Comparison of ENCODE assay signal across 8 mouse cellular contexts in genomic region chr11:59451086-59451485, GRCm38 (mm10). TPM values are rescaled to one million over a fixed set of nuclear protein-coding genes. Genes with fewer than 3 reads are reported as not detected.
DNase-seq lines count a peak whose midpoint lies in the region; ATAC-seq and TF ChIP-seq lines count a peak whose summit lies in the region.

TSS of gene Snap47 (minus strand) at chr11:59451186.

- no peak for ATAC-seq in G1E (ENCODE audit: extremely low read depth, insufficient number of reproducible peaks, low FRiP score, poor library complexity, severe bottlenecking)
- no peak for ATAC-seq in forebrain, postnatal 0 days
- ATAC-seq in hindbrain, embryonic 16.5 days: no peak
- ATAC-seq in liver, postnatal 0 days: no peak

- no peaks in the 10 kb centered on the region for H3K9me3 ChIP-seq in G1E (replicated peaks)
- no peaks in the 10 kb centered on the region for H3K9me3 ChIP-seq in forebrain, postnatal 0 days (ENCODE audit: low read length)
- no peaks in the 10 kb centered on the region for H3K9me3 ChIP-seq in hindbrain, embryonic 16.5 days (ENCODE audit: control insufficient read depth, low read length)
- no peaks in the 10 kb centered on the region for H3K9me3 ChIP-seq in liver, postnatal 0 days (ENCODE audit: low read length)

- peaks cover 34% of the 10 kb centered on the region for H3K4me1 ChIP-seq in G1E (ENCODE audit: insufficient read depth, low read depth, low read length)
- H3K4me1 ChIP-seq in forebrain, postnatal 0 days (ENCODE audit: insufficient read depth): peaks cover 19% of the 10 kb centered on the region
- peaks cover 23% of the 10 kb centered on the region for H3K4me1 ChIP-seq in hindbrain, embryonic 16.5 days (ENCODE audit: control insufficient read depth, insufficient read depth, low read depth, low read length)
- H3K4me1 ChIP-seq in liver, postnatal 0 days (ENCODE audit: insufficient read depth): peaks cover 16% of the 10 kb centered on the region

- peak within 1 kb of the TSS; percentile 82 for H3K9ac ChIP-seq in forebrain, postnatal 0 days
- peak within 1 kb of the TSS; percentile 64 for H3K9ac ChIP-seq in hindbrain, embryonic 16.5 days (ENCODE audit: low read depth, low read length)
- H3K9ac ChIP-seq in liver, postnatal 0 days (replicated peaks): peak within 1 kb of the TSS; percentile 93

- H3K36me3 ChIP-seq in G1E (replicated peaks): peaks cover 67% of the 10 kb centered on the region
- H3K36me3 ChIP-seq in forebrain, postnatal 0 days (ENCODE audit: insufficient read depth): peaks cover 29% of the 10 kb centered on the region
- peaks cover 15% of the 10 kb centered on the region for H3K36me3 ChIP-seq in hindbrain, embryonic 16.5 days (ENCODE audit: control insufficient read depth, insufficient read depth, low read length)
- H3K36me3 ChIP-seq in liver, postnatal 0 days (replicated peaks; ENCODE audit: insufficient read depth, low read length): peaks cover 14% of the 10 kb centered on the region

- no peak for TF ChIP-seq EP300 in liver, postnatal 0 days (IDR thresholded peaks at IDR 0.05; ENCODE audit: low read depth)

- no peak for DNase-seq in heart, adult 18-20 months
- DNase-seq in heart, adult 9 months (ENCODE audit: low spot score in 2 of 2): no peak
- no peak for DNase-seq in G1E (ENCODE audit: low spot score)
- DNase-seq in forebrain, postnatal 0 days: no peak
- DNase-seq in liver, postnatal 0 days: no peak
- DNase-seq in right cerebral cortex, postnatal 10 days (ENCODE audit: low spot score in 2 of 2): no peak
- no peak for DNase-seq in thymus, postnatal 14 days

- no peak for TF ChIP-seq CTCF in G1E (IDR thresholded peaks at IDR 0.05; ENCODE audit: low read depth, low read length)
- no peak for TF ChIP-seq CTCF in forebrain, postnatal 0 days (IDR thresholded peaks at IDR 0.05; ENCODE audit: low read depth)
- TF ChIP-seq CTCF in liver, postnatal 0 days (IDR thresholded peaks at IDR 0.05; ENCODE audit: low read depth): no peak

- H3K27me3 ChIP-seq in G1E (ENCODE audit: insufficient read depth, low read length): no peaks in the 10 kb centered on the region
- H3K27me3 ChIP-seq in forebrain, postnatal 0 days (ENCODE audit: insufficient read depth, low read length): no peaks in the 10 kb centered on the region
- H3K27me3 ChIP-seq in hindbrain, embryonic 16.5 days (replicated peaks; ENCODE audit: control insufficient read depth, insufficient read depth, low read length): no peaks in the 10 kb centered on the region
- no peaks in the 10 kb centered on the region for H3K27me3 ChIP-seq in liver, postnatal 0 days (ENCODE audit: insufficient read depth, low read length)

- peak within 1 kb of the TSS; percentile 71 for H3K27ac ChIP-seq in forebrain, postnatal 0 days (ENCODE audit: low read depth, low read length)
- peak within 1 kb of the TSS; percentile 89 for H3K27ac ChIP-seq in hindbrain, embryonic 16.5 days (ENCODE audit: low read depth, low read length)
- H3K27ac ChIP-seq in liver, postnatal 0 days (ENCODE audit: low read depth): peak within 1 kb of the TSS; percentile 87

- peak within 1 kb of the TSS; percentile 86 for H3K4me2 ChIP-seq in forebrain, postnatal 0 days (ENCODE audit: low read depth)
- H3K4me2 ChIP-seq in hindbrain, embryonic 16.5 days (ENCODE audit: low read length): peak within 1 kb of the TSS; percentile 89
- H3K4me2 ChIP-seq in liver, postnatal 0 days (ENCODE audit: low read depth, low read length): peak within 1 kb of the TSS; percentile 98

- 75% methylated on average over 4 of the region's 4 CpGs for WGBS in forebrain, postnatal 0 days
- WGBS in hindbrain, embryonic 16.5 days: 74% methylated on average over 4 of the region's 4 CpGs
- WGBS in liver, postnatal 0 days (ENCODE audit: insufficient replicate concordance): 72% methylated on average over 4 of the region's 4 CpGs

- peak within 1 kb of the TSS; percentile 87 for H3K4me3 ChIP-seq in G1E (ENCODE audit: low read depth, low read length)
- peak within 1 kb of the TSS; percentile 60 for H3K4me3 ChIP-seq in forebrain, postnatal 0 days (ENCODE audit: low read depth, low read length)
- peak within 1 kb of the TSS; percentile 53 for H3K4me3 ChIP-seq in hindbrain, embryonic 16.5 days (ENCODE audit: low read length)
- peak within 1 kb of the TSS; percentile 96 for H3K4me3 ChIP-seq in liver, postnatal 0 days (ENCODE audit: low read depth, low read length)

RNA-seq across cellular contexts. Expression of gene Snap47, which starts in this region (rescaled TPM):
- 10 to 100 TPM; 39.1 to 43.4 TPM for total RNA-seq in heart, adult 18-20 months (2021)
- total RNA-seq in G1E (2014; fragmentation: Nextera tagmentation) (27.9 and 29.4 TPM in 2 replicates), G1E (2017) (34.9 and 35.7 TPM in 2 replicates)
- 10.2 and 13.3 TPM in 2 replicates for polyA plus RNA-seq in G1E (2012)
- total RNA-seq in forebrain, postnatal 0 days (2014; rRNA removed): 369 and 373 TPM in 2 replicates
- polyA plus RNA-seq in forebrain, postnatal 0 days (2015; fragmentation: Nextera tagmentation; extraction: Ambion mirVana): 488 and 507 TPM in 2 replicates
- 602 and 634 TPM in 2 replicates for polyA plus RNA-seq in hindbrain, embryonic 16.5 days (2015; fragmentation: Nextera tagmentation; extraction: Ambion mirVana)
- 32.4 and 33.5 TPM in 2 replicates for polyA plus RNA-seq in liver, postnatal 0 days (2015; fragmentation: Nextera tagmentation; extraction: Ambion mirVana)

Comparison
In these comparisons a context has a peak if more than half of its experiments do, and no peak if none do; other contexts are left out.
1. RNA of gene Snap47 (polyA plus RNA-seq): 602 to 634 TPM in hindbrain, embryonic 16.5 days and 488 to 507 TPM in forebrain, postnatal 0 days; 32.4 to 33.5 TPM in liver, postnatal 0 days and 10.2 to 13.3 TPM in G1E; every median in the first group is over 10 times any median in the second.
2. Peak in every context shown above with its lines, with median percentiles within 50 percentile points of each other: H3K4me3 ChIP-seq, H3K27ac ChIP-seq, H3K4me2 ChIP-seq and H3K9ac ChIP-seq.